Mouse (Mus musculus): ENCODE measurements at regions not wholly inside any gene's neighbourhood (a gene's known extent, or its start where the extent isn't known, plus 50 kb on each side); places are given as distances from the start of the nearest gene placed in this dataset.

DNA sequence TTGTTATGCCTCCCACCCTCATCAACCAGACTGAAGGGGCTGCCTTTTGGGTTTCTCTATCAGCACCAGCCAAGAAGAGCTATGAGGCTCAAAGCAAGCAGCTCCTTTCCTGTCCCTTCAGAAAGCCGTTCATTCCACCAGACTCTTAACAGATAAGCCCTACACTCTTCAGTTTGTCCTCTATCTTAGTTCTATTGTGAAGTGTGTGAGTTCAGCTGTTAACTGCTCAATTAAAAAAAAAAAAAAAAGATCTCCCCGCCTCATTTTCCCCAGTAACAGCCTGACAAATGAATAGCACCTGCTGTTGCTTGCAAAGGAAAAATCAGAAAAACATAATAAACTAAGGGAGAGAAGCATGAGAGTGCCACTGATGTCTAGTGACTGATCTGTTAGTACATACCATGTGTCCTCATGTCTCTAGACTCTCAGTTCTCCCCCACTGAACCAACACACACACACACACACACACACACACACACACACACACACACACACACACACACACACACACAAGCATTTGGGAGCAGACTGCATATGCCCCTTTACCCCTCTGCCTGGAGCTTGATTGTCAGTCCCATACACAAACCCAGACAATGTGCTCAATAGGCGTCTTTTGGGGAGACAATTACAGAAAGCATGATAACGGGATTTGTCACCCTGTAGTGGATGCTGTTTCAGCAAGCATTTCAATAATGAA lies 448.4 kb upstream of the Fam92a start:
- DNase-seq, result no peak

DNA sequence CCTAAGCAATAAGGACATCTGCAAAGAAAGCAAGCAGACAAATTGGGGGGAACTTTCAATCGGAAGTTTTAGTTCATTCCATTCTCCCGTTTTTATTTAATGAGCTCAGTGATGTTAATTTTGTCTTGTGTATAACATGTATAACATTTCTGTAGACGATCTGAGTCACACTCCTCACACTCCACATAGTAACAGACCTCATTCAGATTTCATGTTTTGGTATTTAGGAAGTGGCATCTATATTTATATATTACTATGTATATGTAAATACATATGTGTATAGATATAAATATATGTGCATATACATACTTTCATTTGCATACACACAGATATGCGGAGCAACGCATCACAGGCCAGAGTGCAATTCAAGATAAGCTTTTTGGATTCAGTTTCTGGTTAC lies 444.9 kb upstream of the Fam92a start:
- no peak for DNase-seq

DNA sequence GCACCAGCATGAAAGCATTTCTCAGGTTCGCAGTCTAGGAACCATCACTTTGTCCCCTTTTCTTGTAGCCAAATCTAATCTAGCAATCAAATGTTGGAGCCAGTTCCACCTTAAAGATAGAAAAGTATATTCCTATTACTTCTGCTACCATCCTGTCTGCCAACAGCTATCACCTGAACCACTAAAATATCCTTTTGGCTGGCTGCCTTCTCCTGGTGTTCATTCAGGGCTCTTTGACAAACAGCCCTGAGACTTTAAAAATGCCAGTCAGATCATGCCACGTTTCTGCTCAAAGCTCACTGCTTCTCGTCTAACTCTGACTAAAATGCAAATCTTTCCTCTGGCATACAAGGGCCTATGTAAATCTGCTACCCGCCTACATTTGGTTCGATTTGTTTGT lies 439.7 kb upstream of the Fam92a start:
- DNase-seq, result no peak

DNA sequence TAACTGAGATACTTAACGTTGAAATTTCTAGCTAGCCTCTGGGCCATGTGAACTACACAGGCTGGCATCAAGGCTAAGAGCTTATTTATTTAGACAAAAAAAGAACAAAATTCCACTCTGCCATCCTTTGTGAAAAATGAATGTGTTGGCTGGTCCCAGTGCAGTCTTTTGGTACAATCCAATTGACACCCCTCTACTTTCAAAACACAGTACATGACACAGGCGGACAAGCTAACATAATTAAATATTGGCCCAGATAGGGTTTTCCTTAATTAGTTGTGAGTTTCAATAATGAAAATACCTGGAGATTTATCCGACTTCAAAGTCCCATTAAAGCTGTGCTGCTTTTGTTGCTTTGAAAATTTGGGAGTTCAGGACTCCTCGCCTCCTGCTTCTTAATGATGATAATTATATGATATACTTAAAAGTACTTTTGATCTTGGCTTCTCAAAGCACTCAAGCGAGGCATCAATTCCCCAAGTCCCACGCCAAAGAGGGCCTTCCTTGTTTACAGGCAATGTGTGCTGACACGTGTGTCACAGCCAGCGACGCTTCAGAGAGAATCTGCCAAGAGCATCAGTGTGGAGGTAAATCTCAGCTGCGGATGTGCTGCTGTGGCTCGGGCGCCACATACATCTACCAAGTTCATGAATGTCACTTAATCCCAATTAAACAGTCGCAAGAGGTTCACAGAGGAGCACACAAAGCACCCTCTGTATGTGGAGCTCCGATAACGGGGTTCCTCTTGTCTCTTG lies 429.5 kb upstream of the Fam92a start:
- no peak for DNase-seq

DNA sequence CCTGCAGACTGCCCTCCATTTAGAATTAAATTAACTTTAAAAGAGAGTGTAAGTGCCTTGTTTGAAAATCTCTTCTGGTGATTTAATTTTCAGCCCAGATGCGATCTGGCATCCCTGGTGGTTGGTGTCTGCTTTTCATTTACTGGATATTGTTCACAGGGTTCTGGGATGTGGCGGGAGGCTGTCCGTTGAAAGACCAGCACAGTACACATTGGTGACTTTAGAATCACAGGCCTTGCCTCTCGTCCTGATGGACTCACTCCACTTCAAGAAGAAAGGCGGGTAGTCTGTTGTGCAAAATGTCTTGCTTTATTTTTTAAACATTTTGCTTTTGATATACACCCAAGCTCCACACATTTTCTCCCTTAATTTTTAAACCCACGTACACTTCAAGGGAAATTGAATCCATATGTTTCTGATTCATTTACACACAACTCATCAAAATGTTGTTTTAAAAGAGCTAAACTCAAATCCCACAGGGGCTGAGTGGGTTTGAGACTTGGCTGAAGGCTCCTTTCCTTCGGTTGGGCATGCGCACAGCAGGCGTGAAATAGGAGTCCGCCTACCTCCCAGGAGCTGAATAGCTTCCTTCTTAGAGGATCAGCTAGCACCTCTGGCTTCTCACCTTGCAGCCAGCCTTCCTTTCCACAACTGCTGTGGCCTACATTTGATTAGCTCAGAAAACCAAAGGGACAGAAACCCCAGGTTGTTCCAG lies 424.1 kb upstream of the Fam92a start:
- peak; percentile 52 for DNase-seq

DNA sequence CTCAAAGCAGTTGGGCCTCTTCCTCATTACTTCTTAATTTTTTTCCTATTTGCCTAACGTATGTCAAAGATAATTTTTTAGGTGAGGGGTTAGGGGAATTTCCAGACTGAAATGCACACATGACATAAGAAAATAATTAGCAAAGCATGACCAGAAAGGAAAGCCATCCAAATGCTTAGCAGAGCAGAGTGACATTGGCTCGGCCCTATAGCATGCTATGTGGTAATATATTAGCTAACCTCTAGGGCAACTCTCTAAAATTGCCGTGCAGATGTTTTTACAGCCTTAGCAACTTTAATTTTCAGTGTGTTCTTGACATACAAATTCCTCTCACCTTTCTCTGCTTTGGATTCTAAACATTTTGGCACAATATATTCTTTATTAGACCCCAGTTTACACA lies 421.2 kb upstream of the Fam92a start:
- no peak for DNase-seq

DNA sequence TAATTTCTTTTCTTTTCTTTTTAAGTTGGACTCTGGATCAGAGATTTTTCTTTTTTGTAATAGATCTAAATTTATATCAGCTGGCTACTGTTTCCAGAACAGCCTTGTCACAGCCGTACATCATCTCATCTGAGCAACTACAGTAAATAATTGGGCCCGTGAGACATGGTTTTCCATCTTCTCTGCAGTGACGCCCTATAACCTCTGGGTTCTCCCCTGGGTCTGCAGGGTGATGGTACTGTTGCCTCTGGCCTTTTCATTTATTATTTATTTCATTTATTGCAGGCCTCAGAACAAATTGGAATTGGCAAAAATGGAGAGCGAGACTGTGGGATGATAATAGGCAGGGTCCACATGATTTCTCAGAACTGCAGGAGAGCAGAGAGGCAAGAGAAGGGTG lies 406.3 kb upstream of the Fam92a start:
- DNase-seq, result no peak

DNA sequence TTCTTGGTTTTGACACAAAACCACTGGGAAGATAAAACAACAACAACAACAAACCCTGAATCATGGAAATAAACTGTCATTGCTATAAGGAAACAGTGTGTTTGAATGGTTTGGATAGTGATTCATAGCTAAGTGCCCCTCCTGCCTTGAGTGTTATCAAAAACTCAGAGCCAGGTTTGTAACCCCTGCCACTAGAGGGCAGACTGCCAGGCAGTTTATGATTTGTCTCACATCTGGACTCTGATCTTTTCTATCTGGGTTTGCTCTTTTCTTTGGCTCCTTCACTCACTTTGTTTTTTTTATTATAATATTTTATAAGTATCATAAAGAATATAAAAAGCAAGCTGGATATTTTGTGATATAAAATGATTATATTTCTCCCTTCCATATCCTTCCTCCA lies 400.1 kb upstream of the Fam92a start:
- no peak for DNase-seq

DNA sequence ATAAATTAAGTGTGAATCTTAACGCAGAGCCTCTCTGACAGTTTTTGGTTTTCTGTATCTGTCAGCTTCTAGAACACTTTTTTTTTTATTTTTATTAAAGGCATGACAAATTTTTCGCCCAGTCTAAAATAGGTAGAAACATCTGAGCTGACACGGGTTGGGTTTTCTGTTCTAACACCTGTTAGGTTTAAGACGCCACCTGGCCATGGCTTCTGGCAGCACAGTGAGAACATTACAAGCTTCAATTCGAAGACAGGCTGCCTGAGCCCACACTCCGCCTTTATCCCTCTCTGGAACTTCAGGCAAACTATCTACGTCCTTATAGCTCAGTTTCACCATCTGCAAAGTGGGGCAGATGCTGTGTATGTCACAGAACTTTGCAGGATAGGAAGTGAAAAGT lies 398.9 kb upstream of the Fam92a start:
- no peak for DNase-seq

DNA sequence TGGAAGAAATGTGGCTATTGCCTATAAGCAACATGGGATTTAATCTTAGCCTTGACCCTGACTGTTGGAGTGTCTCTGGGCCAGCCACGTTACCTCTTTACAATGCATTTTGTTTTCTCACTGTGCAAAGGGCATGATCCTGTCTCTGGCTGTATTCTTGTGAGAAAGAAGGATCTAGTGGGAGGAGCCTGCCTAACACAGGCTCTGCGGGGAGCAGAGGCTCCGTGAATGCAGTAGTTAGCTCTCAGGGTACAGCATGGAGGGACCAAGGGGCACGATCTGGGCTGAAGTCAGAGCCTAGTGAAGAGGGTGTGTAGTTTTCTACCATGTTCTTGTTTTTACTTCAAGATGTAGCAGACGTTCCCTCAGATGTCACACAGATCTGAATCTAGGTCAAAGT lies 395.8 kb upstream of the Fam92a start:
- no peak for DNase-seq

DNA sequence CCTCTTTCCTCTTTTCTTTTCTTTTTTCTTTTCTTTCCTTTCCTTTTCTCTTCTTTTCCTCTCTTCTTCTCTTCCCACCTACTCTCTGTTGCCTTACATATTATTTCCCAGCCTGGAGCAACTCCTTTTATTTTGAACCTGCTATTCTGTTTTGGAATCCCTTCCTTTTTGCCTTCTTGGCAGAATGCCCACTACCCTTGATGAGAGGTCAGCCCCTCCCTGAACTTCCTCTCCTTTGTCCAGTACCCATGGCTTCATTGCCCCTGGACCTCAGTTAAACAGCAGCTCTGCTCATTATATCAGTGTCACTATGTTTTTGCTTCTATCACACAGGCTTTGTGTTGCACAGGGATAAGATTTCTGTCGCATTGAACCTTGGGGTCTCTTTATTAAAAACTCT lies 391.2 kb upstream of the Fam92a start:
- DNase-seq, result no peak

DNA sequence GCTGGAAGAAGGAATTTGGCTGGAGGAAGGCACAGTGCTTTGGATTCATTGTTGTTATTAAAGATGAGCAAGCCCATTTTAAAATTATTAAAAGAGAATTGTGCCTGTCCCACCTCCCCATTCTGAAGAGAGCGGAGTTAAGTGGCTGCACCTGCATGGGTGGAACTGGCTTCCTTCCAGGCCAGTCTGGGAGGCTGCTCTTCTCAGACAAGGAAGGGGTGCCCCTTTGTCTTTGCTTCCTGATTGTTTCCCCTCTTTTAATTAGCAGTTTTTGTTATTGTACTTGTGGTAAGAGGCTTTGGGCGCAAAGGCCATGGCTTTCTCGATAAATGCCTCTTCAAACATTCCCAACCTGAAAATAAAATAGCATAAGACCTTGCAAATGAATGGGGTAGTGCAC lies 388.7 kb upstream of the Fam92a start:
- no peak for DNase-seq

DNA sequence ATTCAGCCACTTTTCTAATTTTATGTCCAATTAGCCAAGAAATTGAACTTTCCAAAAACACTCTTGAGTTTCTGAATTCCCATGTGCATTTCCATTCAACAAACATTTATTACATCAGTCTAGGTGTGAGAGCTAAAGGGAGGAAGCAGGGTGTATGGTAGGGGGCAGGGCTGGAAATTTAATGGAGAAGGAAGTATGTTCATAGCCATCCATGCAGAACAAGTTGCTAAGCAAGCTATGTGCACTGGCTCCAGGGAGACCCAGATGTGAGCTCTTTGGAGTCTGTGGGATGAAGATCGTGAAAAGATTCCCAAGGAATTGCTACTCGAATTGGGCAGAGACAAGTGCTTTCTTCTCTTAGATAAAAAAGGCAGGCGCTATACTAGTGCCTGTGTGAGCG lies 388.2 kb upstream of the Fam92a start:
- DNase-seq, result no peak

DNA sequence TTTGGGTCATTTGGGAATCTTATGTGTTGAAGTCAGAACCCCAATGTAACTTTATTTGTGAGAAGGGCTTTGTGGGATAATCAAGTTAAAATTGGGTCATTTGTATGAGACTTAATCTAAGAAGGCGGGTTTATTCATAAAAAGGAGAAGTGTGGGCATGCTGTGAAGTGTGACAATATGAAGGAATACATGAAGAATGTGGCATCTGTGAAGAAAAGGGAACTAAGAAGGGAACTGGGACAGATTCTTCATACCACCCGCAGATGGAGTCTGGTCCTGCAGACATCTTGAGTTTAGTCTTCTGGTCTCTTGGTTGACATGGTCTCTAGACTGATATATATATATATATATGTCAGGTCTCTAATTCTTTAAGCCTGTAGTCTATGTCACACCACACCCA lies 385.3 kb upstream of the Fam92a start:
- no peak for DNase-seq

DNA sequence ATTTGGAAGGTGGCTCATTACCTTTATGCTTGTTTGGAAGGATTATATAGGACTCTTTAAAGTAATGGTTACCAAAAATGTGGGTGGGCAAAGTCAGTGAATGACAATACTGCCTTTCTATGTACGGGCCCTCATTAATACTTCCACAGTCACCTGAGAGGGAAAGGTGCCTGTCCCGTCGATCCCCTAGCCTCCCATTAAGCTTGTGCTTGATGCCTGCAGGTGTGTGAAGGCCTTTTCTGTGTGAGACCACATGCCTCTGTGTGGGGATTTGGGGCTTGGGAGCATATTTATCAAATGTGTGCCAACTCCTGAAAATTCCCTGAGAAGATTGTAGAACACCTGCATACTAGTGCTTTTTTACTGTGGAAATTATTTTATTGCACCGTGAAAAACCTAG lies 377.4 kb upstream of the Fam92a start:
- DNase-seq, result no peak

DNA sequence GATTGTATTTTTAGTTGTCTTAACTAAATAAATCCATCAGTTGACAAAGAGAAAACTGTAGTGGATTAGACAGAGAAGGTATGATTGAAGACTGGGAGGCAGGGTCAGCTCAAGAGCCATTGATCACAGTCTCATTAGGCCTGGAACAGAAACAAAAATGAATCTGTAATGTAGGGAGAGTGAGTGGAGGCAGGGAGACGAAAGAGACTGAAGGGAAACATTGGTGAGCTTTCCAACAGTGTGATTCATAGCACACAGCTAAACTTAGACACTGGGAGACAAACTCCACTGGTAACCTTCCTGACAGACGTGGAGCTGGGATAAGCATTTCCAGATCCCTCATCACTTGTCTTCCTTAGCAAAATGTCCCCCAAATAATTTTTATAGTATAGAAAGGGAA lies 372.1 kb upstream of the Fam92a start:
- peak; percentile 9 for DNase-seq

DNA sequence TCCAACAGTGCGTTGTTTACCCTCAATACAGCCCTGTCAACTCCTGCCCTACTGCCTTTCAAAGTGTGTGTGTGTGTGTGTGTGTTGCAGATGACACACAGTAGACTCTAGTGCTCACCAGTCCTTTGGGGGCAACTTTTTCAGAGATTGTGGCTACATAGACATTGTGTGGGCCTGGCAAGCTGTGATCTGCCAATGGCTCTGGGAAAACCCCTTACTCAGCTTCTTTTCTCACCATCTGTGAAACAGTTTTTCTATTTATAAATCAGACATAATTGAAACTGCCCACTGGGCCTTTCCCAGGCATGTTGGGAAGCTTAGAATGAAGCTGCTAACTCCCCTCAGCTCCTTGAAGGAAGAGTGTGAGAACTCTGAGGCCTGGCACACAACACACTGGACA lies 369.7 kb upstream of the Fam92a start:
- DNase-seq, result no peak

DNA sequence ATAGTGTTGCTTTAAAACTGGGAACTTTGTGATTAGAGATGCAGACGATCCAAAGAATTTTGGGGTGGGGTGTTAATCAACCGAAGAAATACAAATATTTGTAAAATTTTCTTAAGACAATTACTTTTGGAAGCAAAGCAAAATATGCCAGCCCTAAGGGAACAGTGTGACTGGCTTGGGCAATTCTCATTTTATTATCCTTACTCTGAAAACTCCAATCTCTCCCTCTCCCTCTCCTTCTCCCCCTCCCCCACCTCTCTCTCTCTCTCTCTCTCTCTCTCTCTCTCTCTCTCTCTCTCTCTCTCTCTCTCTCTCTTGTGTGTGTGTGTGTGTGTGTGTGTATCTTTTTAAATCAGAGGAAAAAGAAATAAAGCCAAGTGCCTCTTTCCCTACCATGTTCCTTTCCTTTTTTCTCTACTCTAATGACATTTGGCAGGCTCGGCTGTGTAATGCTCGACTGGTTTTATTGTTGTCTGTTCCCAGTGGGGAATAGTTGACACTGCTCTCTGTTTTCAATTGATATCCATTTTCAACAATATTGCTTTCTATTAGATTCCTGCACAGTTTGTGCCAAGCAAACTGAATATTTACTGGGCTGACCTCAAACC lies 367.5 kb upstream of the Fam92a start:
- DNase-seq, result no peak

DNA sequence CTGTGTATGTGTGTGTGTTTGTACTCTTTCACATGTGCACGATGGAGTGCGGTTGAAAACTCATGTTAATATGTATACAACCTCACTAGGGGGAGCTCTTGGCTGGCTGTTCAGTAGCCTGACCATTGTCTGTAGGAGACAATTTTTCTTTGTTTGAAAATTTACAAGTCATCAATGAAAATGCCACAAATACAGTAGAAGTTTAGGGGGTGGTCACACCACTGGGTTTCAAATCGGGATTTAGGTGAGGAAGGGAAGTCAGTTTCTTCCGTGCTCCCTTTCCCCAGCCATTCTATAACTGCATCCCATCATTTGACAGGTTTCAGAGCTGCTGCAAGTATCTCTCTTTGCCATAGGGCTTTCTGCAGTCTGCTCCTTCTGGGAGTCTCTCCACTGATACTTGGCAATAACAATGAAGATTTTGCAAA lies 366.9 kb upstream of the Fam92a start:
- DNase-seq, result peak; percentile 52

DNA sequence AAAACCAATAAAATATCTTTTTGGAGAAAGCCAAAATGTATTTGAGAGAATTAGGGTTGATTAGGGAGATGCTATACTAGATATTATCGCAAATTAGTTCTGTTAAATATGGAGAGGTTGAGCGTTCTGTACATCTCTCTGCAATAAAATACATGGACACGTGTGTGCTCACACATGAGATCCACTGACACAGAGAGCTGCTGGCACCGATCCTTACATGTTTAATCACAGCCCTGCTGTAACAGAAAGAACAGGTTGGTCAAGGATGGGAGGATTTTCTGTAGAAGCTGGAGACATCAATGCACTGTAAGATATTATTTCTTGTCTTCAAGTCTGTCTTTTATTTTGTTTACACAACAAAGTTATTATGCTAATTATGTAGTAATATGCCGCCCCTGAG lies 366.2 kb upstream of the Fam92a start:
- no peak for DNase-seq

DNA sequence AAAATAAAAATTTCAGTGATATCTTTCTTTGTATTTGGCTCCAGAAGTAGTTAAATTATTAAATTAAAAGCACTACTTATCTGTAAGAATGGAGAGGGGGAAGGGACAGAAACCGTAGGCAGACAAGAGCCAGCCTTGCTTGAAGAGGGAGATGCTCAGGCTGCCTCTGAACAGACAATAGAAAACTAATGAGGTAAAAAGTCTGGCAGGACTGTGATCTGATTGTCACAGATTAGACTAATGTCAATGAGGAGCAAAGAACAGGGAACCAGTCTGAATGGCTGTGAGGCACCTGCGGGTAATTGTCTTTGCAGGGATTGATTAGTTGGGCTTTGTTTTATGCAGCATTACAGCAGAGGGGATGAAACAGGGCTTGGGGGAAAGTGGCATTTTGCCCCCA lies 362.3 kb upstream of the Fam92a start:
- no peak for DNase-seq

DNA sequence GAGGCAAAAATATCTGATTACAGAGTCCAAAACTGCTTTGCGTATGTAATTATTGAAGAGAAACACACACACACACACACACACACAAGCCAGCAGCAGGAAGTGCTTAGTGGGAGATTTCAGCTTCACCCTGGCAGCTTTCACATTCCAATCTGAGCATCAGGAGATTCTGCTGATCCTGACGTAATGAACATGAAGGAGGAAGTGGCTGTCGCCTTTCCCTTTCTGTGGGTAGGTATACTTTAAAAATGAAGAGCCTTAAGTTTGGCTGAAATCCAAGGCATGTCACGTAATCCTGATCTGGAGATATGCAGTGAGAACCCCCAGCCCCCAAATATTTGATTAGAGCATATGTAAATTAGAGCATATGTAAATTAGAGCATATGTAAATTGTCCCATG lies 361.1 kb upstream of the Fam92a start:
- no peak for DNase-seq

DNA sequence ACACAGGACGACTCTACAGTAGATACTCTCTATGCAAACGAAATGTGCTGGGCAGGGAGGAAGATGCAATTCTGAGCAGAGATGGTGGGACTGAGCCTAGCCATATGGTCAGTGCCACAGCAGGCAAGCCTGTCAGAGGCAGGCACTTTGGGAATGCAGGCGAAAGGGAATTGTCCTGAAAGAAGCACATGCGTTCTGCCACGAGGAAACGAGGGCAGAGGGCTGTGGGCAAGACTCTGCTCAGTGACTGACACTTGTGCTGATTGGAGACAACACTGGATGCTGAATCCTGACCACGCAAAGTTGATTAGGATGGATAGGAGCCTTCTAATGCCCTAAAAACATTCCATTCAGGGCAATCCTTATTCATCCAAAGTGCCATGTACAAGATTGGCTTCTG lies 350.5 kb upstream of the Fam92a start:
- no peak for DNase-seq

DNA sequence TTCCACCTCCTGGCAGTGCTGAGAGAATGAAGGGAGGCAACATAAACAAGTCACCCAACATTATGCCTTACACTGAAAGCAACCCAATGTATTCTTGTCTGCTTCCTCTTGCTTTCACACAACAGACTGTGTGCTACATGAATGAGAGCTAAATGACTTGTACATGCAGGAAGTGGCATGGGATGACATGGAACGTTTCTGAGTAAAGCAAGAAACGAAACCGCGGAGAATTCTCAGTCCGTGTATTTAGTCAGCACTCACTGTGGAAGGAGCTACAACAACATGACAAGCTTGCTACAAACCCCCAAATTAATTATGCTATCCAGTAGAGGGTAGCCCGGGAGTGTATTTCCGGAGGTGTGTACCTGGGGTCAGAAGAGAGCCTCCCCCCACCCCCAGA lies 349.4 kb upstream of the Fam92a start:
- no peak for DNase-seq

Data from right cerebral cortex, adult 18-20 months (tissue).